In genomic region chr7:64640651-64641050, GRCm38 (mm10) we compare ENCODE assay signal across 26 mouse cellular contexts.
DNase-seq lines count a peak whose midpoint lies in the region; ATAC-seq lines count a peak whose summit lies in the region.
"Had no signal": no experiment of that assay in that cellular context is flagged by ENCODE, and none has a peak within 500 bp of the region (broad histone marks: within the 10 kb centered on the region; RNA-seq: fewer than 3 reads in every experiment).

No protein-coding gene starts in this region.

- no peak for ATAC-seq in midbrain, embryonic 11.5 days (ENCODE audit: low FRiP score)
- no peak for ATAC-seq in midbrain, embryonic 15.5 days (replicated peaks)
- ATAC-seq in megakaryocyte-erythroid progenitor cell, adult 5-6 weeks (replicated peaks; ENCODE audit: low FRiP score, low TSS enrichment, poor library complexity, severe bottlenecking) = no peak
- ATAC-seq in intestine, embryonic 16.5 days = no peak
- ATAC-seq: forebrain, embryonic 15.5 days had no signal

- no peaks in the 10 kb centered on the region for H3K36me3 ChIP-seq in midbrain, embryonic 11.5 days (ENCODE audit: control insufficient read depth, insufficient read depth, low read length)
- no peaks in the 10 kb centered on the region for H3K36me3 ChIP-seq in midbrain, embryonic 15.5 days (replicated peaks)
- no peaks in the 10 kb centered on the region for H3K36me3 ChIP-seq in intestine, embryonic 16.5 days (ENCODE audit: control insufficient read depth, insufficient read depth, low read length)
- H3K36me3 ChIP-seq: embryonic facial prominence, embryonic 15.5 days; forebrain, embryonic 15.5 days; heart, embryonic 13.5 days; liver, embryonic 15.5 days; lung, embryonic 15.5 days had no signal

- 95% methylated on average over 3 of the region's 3 CpGs for WGBS in midbrain, embryonic 11.5 days
- WGBS in midbrain, embryonic 15.5 days = 94% methylated on average over 3 of the region's 3 CpGs
- 84% methylated on average over 3 of the region's 3 CpGs for WGBS in intestine, embryonic 16.5 days

- H3K27ac ChIP-seq in midbrain, embryonic 11.5 days (ENCODE audit: low read depth, low read length) = no peak overlapping the region
- H3K27ac ChIP-seq in midbrain, embryonic 15.5 days = no peak overlapping the region
- no peak overlapping the region for H3K27ac ChIP-seq in intestine, embryonic 16.5 days (ENCODE audit: low read length)
- H3K27ac ChIP-seq: embryonic facial prominence, embryonic 15.5 days; forebrain, embryonic 15.5 days; heart, embryonic 13.5 days; kidney, postnatal 0 days; liver, embryonic 15.5 days; lung, embryonic 15.5 days; midbrain, embryonic 10.5 days; stomach, postnatal 0 days had no signal

- no peak overlapping the region for H3K4me2 ChIP-seq in midbrain, embryonic 11.5 days
- no peak overlapping the region for H3K4me2 ChIP-seq in midbrain, embryonic 15.5 days
- no peak overlapping the region for H3K4me2 ChIP-seq in intestine, embryonic 16.5 days (ENCODE audit: low read depth, low read length)
- H3K4me2 ChIP-seq: embryonic facial prominence, embryonic 15.5 days; forebrain, embryonic 15.5 days; heart, embryonic 13.5 days; liver, embryonic 15.5 days; lung, embryonic 15.5 days had no signal

- no peaks in the 10 kb centered on the region for H3K9me3 ChIP-seq in midbrain, embryonic 11.5 days (ENCODE audit: control insufficient read depth, low read length)
- H3K9me3 ChIP-seq in midbrain, embryonic 15.5 days = no peaks in the 10 kb centered on the region
- H3K9me3 ChIP-seq in intestine, embryonic 16.5 days (ENCODE audit: control insufficient read depth, low read length) = no peaks in the 10 kb centered on the region
- H3K9me3 ChIP-seq: embryonic facial prominence, embryonic 15.5 days; forebrain, embryonic 15.5 days; heart, embryonic 13.5 days; lung, embryonic 15.5 days had no signal

- H3K9ac ChIP-seq in midbrain, embryonic 11.5 days (ENCODE audit: low read length) = no peak overlapping the region
- H3K9ac ChIP-seq in midbrain, embryonic 15.5 days = no peak overlapping the region
- no peak overlapping the region for H3K9ac ChIP-seq in intestine, embryonic 16.5 days (ENCODE audit: low read depth, low read length)
- H3K9ac ChIP-seq: embryonic facial prominence, embryonic 15.5 days; forebrain, embryonic 15.5 days; heart, embryonic 13.5 days; liver, embryonic 15.5 days; lung, embryonic 15.5 days had no signal

- H3K27me3 ChIP-seq in midbrain, embryonic 11.5 days (ENCODE audit: control insufficient read depth, insufficient read depth, low read length) = no peaks in the 10 kb centered on the region
- H3K27me3 ChIP-seq in midbrain, embryonic 15.5 days (replicated peaks) = no peaks in the 10 kb centered on the region
- no peaks in the 10 kb centered on the region for H3K27me3 ChIP-seq in intestine, embryonic 16.5 days (replicated peaks; ENCODE audit: control insufficient read depth, insufficient read depth, low read length)
- H3K27me3 ChIP-seq: embryonic facial prominence, embryonic 15.5 days; forebrain, embryonic 15.5 days; heart, embryonic 13.5 days; liver, embryonic 15.5 days; lung, embryonic 15.5 days had no signal

- no peaks in the 10 kb centered on the region for H3K4me1 ChIP-seq in midbrain, embryonic 11.5 days (ENCODE audit: control insufficient read depth, insufficient read depth, low read length)
- peaks cover 4% of the 10 kb centered on the region; the same call in 1 of the 2 replicates for H3K4me1 ChIP-seq in midbrain, embryonic 15.5 days
- no peaks in the 10 kb centered on the region for H3K4me1 ChIP-seq in intestine, embryonic 16.5 days (ENCODE audit: control insufficient read depth, insufficient read depth, low read length)
- H3K4me1 ChIP-seq: embryonic facial prominence, embryonic 15.5 days; heart, embryonic 13.5 days; liver, embryonic 15.5 days; lung, embryonic 15.5 days; midbrain, embryonic 10.5 days had no signal

- H3K4me3 ChIP-seq in midbrain, embryonic 11.5 days (ENCODE audit: low read depth, low read length) = no peak overlapping the region
- H3K4me3 ChIP-seq in midbrain, embryonic 15.5 days = no peak overlapping the region
- H3K4me3 ChIP-seq in intestine, embryonic 16.5 days (ENCODE audit: low read length) = no peak overlapping the region
- H3K4me3 ChIP-seq: embryonic facial prominence, embryonic 15.5 days; forebrain, embryonic 15.5 days; heart, embryonic 13.5 days; liver, embryonic 15.5 days; lung, embryonic 15.5 days; midbrain, embryonic 10.5 days had no signal

- DNase-seq in heart, adult 11 months = peak; percentile 69
- DNase-seq in heart, adult 8-10 months (ENCODE audit: low spot score) = no peak
- DNase-seq in midbrain, embryonic 11.5 days (ENCODE audit: low spot score, missing footprints) = peak; percentile 33
- DNase-seq in cerebellum, adult 9-11 months = peak; percentile 79
- DNase-seq: adrenal gland, postnatal 25 days; gastrocnemius, postnatal 14 days; heart, adult 18-20 months; heart, postnatal 14 days; kidney, adult 18-20 months; layer of hippocampus, adult 9-11 months; liver; lung, postnatal 4 days; right cerebral cortex, postnatal 14 days; thymus, adult 2 months; thymus, postnatal 4 days had no signal
